Mouse (Mus musculus) gastrocnemius, postnatal 14 days (tissue): ENCODE measurements around the gene Phrf1. TPM values are rescaled to one million over a fixed set of nuclear protein-coding genes. Genes with fewer than 3 reads are reported as not detected.
"Not testable (repeated sequence)": the region's sequence is repeated elsewhere in the genome, so short reads cannot be mapped to it uniquely, and the experiment has no call there.

Source experiments
- DNase-seq: peaks from one replicate; pipeline ENCODE4 v3.0.0; 2021; ENCODE audit warnings: mixed read lengths
- intact Hi-C: fragments of 180-260 bp; cut with DNase I; formaldehyde crosslinking; loops from one replicate; pipeline ENCODE4 v1.15.1; 2025; ENCODE audit warnings: low total_unique reads
- total RNA-seq, 2 experiments: library from RNA; stranded (reverse); gene quantifications; 2 replicates each; pipeline ENCODE4 v1.2.3; 2021

The Phrf1 gene
- total RNA-seq, 2 experiments from 2014 or later: 23.2 to 24.4 TPM

DNA sequence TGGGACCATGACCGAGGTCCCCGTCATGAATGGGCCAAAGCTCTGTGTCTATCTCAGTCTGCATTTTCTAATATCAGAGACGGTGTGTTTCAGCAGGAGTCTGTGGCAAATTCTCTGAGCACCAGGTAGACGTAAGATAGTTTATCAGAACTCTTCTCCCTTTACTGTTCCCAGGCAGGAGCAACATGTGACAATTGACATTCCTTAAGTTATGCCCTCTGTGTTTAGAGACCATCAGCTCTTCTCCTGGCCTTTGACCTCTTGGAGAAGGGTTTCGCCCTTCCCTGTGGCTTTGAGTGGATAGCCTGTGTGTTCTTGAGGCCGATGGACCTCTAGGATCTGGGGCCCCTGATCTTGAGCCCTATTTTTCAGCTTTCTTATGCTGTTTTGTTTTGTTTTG lies 1.1 kb downstream of the Phrf1 start:
- intact Hi-C loops: no loop called here
- no peak for DNase-seq

DNA sequence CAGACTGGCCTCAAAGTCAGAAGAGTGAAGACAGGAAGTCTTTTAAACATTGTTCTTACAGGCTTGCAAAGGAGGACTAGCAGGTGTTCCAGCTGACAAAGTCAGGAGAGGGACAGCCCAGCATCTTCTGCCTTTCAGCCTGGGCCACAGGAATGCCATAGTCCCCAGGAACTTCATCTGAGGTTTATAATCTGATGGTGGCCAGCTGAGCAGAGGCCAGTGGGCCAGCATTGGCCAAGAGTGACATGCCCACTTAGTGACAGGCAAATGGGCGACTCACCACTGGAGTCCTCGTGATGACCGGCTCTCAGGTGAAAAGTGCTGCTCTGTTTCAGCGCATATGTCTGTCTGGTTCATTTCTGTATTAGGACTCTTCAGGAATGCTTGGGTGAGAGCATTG lies 2.0 kb downstream of the Phrf1 start:
- intact Hi-C loops: no loop called here
- DNase-seq: no peak

DNA sequence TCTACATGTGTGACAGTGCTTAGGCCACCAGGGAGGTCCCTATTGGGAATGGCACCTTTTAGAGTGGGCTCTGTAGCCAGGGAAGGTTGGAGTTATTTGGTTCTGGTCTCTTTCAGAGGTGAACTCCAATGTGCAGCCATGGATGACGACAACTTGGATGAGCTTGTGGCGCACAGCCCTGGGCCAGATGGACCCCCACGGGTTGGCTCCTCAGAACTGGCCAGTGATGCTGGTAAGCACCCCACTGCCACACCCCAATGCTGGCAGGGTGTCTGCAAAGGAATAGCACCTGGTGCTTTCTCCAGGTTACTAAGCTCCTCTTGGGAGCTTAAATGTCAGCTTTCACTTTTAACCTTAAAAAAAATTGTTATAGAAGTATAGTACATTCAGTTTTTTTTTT lies 2.5 kb downstream of the Phrf1 start:
- intact Hi-C loops: no loop called here
- DNase-seq: no peak

DNA sequence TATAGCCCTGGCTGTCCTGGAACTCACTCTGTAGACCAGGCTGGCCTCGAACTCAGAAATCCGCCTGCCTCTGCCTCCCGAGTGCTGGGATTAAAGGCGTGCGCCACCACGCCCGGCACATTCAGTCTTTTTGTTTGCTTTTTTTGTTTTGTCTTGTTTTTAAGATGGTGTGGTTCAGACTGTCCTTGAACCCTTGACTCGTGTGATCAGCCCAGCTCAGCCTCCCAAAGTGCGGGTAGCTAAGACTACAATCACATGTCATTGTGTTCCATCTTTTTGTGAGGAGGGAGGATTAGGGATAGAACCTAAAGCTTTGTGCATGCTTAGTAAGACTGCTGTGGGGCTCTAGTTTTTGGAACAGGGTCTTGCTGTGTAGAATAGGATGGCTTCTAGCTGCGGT lies 3.0 kb downstream of the Phrf1 start:
- intact Hi-C loops: no loop called here

DNA sequence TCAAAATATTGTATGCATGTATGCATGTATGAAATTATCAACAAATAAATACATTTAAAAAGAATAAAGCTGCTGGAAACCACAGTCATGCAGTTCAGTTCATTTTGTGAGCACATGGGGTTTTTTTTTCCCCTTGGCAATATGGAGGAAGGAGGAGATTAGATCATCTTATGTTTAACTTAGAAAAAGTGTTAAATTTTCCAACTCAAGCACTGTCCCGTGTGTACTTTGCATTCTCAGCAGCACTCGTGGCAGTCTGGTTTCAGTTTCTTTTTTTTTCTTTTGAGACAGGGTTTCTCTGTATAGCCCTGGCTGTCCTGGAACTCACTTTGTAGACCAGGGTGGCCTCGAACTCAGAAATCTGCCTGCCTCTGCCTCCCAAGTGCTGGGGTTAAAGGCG lies 21.9 kb downstream of the Phrf1 start:
- DNase-seq, intact Hi-C loops: not testable (repeated sequence)

More for the DNA sequence above, 3.0 kb downstream of the Phrf1 start:
- DNase-seq: no peak

DNA sequence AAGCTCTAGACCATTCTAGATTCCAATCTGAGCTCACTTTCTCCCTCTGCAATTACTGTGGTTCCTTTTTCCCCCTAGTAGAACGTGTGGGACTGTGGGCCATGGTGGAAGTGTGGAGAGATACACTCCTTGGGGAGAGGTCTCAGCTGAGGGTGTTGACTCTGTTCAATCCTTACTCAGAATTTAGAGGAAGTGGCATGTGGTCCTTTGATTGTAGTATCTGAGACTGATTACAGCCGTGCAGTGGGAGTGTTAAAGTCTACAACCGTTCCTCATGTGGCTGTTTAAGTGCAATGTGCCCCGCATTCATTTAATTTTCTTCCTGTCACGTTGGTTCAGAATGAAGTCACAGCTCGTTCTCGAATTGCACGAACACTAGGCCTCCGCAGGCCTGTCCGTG lies 27.6 kb downstream of the Phrf1 start:
- intact Hi-C loops: no loop called here
- no peak for DNase-seq

DNA sequence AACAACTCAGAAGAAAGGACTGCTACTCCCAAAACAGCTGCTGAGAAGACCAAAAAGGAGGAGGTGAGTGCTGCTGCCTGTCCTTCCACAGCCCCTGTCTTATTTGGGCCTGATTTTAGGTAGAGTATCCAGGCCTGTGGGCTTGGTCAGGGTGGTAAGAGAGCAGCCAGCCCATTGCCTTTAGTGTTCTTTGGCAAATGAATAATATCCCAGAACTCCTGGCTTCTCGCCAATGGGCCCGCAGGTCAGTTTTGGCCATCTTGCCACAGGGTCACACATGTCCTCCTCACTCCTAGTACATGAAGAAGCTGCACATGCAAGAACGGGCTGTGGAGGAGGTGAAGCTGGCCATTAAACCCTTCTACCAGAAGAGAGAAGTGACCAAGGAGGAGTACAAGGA lies 32.9 kb downstream of the Phrf1 start:
- intact Hi-C loops: loop anchor here (5.0 kb wide), 1 partner anchor 101 kb away; no protein-coding TSS in a partner anchor
- DNase-seq: no peak

DNA sequence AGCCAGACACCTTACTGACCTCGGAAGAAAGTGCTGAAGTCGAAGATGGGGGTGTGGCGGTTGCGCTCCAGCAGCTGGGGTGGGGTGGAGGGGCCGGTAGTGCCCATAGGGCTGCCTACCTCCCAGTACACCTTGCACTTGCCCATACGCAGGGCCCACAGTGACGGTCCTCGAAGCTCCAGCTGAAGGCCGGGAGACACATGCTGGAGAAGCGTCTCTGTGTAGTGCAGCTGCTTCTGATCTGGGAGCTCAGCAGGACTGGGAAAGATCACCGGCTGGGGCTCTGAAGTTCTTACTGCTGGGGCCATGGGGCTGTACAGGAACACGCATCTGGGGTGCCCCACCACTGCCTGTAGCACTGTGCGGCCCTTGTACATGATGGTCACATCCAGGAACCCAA lies 35.1 kb downstream of the Phrf1 start:
- no peak for DNase-seq
- intact Hi-C loops: loop anchor here (5.0 kb wide), 1 partner anchor 99 kb away; no protein-coding TSS in a partner anchor

DNA sequence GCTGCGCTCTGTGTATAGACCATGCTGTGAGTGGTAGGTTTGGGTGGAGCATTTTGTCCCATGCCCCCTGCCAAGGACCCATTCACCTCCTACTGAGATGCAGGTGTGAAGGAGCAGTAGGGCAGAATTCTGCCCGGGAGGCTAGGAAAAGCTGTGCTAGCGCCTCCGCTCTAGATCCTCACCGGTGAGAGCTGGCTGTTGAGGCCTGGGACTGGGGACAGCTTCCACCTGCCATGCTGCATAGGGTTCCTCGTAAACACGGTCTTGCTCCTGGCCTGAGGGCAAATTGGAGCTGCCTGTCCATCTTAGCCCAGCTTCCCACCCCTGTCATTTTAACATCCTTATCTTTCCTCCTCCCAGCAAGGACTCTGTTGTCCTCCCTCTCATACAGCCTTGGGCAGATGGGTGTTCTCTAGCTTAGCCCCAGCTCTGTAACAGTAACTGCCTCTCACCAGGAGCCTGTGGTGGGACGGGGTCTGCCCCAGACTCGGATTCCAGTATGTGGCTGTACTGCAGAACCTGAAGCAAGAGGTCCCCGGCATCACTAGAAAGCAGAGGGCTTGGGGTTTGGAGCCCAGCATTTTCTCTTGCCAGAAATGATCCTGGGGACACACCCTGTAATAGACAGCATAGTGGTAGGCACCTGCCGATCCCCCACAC lies 35.6 kb downstream of the Phrf1 start:
- DNase-seq: no peak
- intact Hi-C loops: loop anchor here (5.0 kb wide), 1 partner anchor 98 kb away; no protein-coding TSS in a partner anchor

DNA sequence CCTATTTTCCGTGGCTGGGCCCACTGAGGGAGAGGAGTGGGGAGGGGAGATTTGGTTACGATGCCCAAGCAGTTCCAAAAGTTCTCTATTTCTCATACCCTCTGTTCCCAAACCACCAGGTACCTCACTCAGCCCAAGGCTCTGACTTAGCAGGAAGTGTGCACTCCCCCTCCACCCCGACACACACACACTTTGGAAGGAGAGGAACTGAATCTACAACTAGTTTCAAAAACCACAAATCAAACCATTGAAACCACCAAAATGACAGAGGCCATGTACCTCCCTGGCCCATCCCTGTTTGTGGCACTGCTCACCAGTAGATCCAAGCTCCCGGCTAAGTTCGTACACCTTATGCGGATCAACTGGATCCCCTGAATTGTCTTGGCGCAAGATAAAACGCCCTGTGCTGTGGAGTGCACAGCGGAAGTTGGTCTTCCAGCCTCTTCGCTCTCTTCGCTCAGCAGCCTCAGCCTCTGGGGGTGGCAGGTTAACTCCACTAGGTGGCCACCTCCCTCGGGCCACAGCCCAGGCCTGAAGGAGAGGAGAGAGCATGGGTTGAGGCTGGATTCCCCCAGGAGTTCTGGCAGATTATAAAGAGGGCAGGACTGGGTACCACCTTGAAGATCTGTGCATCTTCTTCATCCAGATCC lies 36.3 kb downstream of the Phrf1 start:
- peak; percentile 37 for DNase-seq
- intact Hi-C loops: loop anchor here (5.0 kb wide), 1 partner anchor 97 kb away; no protein-coding TSS in a partner anchor

DNA sequence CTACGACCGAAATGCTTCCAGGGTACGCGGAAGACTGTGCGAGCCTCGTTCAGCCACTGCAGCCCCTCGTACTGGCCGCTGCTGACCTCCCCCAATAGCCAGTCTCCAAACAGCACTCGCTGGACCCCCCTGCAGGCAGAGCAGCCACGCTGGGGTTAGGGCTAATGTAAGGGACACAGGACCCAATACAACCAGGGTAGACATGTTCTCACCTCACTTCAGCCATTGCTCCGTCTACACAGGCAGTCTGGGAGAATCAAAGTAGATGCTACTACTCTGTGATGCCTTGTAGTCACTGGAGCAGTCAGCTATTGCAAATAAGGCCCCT lies 36.8 kb downstream of the Phrf1 start:
- DNase-seq: no peak
- intact Hi-C loops: no loop called here

DNA sequence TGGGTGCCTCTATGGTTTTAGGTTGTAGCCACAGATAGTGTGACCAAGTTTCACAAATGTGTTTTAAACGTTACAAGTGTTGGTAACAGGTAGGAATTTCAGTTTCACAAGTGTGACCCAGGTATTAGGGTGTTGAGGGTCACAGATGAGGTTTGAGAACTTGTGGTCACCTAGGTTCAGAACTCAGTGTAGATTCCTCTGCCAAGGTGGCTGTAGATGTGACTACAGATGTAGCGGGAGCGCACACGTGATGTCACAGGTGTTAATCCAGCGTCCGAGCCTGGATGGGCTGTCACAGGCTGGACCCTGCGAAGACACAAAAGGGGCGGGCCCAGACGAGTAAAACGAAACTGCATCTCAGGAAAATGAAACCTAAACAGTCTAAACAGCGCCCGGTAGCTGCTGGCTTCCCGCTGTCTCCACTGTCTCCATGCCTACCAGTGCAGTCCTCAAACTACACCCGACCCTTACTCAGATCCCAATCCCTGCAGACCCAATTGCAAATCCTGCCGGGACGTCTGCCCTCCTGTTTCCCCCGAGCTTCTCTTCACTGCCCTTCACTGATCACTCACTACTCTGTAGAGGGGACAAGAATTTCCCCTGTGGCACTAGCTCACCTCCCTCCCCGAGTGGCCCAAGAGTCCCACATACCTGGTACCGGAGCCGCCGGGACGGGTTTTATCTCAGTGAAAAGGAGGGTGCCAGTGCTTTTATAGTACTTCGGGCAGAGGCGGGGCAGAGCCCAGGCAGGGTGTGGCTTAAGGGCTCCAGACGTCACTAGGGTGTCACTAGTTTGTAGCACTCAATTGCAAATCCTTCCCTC lies 37.4 kb downstream of the Phrf1 start, which contains the start of gene Irf7:
Irf7 (minus strand) TSS at position 743 of the 823 bp plus-strand sequence.
- intact Hi-C loops: no loop called here
- DNase-seq: peak; percentile 50

DNA sequence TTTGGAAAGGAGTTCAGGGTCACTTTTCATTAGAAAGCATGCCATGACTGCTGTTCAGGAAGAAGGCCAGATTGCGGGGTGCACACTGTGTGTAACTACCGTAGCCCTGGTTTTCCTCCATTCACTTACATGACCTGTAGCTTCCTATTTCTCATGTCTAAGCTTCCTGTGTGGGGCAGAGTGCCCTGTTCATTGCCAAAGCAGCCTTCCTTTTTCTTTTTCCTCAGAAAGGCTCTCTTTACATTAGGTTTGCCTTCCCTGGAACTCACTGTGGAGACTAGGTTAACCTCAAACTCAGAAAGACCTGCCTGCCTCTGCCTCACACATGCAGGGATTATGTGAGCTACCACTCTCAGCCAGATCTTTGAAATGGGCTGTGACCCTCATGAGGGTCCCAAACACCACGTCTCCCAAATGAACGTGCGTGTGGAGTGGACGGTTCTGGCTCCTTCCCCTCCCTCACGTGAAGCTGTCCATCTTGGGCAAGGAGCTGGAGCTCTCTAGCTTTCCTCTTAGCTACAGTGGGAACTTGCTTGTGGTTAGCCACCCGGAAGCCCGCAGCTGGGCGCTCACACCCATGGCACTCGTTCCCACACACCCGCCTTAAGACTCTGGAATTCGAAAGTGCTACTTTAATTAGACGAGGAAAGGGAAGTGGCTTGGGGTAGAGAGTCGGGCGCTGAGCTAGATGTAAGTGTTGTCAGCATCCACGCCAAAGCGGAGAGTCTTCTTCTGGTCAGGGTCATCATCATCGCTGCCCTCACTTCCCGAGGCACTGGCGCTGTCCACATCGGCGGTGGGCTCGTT lies 40.1 kb downstream of the Phrf1 start:
- no peak for DNase-seq
- intact Hi-C loops: no loop called here

DNA sequence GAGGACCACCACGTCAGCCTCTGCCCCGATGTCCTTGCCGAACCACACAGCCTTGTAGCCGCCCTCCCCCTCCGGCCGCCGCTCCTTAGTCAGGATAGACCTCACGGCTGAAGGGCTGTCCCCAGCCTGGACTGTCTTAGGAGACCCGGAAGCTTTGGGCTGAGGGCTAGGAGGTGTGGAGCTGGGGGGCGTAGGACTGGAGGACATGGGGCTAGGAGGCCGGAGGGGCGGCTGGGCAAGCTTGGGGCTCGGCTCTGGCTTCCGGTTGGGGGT lies 40.6 kb downstream of the Phrf1 start:
- DNase-seq: no peak
- intact Hi-C loops: no loop called here

DNA sequence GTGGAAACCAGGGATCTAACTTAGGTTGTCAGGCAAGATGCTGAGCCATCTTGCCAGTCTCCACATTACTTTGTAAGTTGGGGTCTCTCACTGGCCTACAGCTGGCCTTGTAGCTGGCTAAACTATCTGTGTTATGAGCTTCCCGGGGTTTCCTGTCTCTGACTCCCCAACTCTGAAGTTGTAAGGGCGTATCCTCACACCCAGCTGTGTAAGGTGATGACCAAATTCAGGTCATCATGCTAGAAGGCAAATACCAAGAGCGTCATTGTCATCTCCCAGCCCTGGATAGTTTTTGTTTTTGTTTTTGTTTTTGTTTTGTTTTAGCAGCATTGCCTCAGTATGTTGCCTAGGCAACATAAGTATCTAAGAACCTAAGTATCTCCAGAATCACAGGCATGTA lies 42.0 kb downstream of the Phrf1 start:
- no peak for DNase-seq
- intact Hi-C loops: no loop called here

DNA sequence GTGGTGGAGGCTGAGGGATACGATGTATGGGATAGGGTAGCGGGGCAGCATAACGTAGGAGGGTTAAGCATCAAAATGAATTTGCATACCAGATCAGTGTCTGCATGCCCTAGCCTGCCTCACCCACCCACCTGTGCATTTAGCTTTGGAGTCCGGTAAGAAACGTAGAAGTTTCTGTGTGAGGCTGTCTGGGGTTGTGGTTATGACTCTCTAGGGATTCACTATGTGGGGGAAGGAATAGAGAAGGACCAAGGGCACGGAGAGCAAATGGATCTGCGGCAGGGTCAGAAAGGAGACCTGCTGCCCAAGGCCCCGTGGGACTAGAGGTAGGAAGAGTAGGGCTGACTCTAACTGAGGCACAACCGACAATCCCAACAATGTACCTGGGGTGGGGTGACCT lies 46.8 kb downstream of the Phrf1 start:
- DNase-seq: no peak
- intact Hi-C loops: no loop called here

DNA sequence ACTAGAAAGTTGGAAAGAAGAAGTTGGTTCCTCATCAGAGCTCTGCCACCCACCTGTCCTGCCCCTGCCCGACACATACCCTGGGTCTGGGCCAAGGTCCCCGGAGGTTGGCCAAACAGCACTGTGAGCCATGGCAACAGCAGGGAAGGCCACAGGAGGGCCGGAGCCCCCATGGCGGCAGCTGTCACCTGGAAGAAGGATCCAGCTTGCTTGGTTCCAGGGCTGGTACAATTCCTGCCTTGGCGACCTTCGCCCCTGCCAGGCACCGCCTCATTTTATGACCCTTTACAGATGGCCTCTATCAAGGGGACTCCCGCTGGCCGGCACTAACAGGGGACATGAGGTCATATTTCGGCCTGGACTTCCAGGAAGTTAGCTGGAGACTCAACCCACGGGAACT lies 48.0 kb downstream of the Phrf1 start, which contains the start of gene Cdhr5:
Cdhr5 (minus strand) TSS at position 241 of the 400 bp plus-strand sequence.
- DNase-seq: no peak
- intact Hi-C loops: no loop called here

DNA sequence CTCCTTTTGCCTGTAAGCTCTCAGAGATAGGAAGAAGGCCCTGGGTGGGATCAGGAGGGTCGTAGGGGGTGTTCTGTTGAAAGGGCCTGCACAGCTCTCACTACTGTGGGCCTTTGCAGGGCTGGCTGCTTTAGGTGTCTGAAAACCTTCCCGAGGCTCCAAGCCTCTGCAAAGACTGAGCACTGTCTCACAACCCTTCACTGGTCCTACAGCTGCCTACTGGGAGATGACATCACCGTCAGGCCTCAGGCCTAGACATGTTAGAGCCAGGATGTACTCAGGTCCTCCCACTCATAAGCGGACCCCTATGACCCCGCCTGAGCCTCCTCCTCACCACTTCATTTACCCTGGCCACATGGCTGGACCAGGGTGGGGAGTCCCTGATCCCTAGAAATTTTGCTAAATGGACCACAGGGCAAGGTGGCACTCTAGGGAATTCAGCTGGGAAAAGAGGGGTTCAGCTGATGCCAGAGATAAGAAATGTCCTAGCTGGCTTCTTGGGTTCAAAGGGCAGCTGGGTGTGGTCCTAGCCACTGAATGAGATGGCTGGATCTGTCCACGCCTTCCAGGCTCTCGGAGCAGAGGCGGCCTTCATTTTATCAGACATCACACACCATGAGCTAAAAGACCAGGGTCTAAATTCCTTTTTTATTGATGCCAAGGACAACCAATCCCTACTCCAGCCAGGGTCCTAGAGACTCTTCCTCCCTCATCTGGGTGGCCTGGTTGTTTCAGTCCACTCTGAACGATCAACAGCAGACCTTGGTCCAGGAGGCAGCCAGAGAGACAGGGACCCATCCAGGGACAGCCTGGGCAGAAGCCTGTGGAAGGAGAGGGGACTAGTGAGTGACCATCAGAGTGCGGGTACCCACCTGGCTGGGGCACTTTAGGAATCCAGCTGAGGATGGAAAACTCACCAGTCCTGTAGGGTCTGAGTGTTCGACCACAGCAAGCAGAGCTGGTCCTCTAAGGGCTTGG lies 49.4 kb downstream of the Phrf1 start:
- intact Hi-C loops: no loop called here
- no peak for DNase-seq
